Mouse (Mus musculus): ENCODE results near the gene Mnx1. TPM values are rescaled to one million over a fixed set of nuclear protein-coding genes. Genes with fewer than 3 reads are reported as not detected.

Mnx1 gene
- not detected in 3 replicates for total RNA-seq (2017)

GRCm38 (mm10) chr5:29478208-29479197 lies at the start of gene Mnx1:
Mnx1 (minus strand) TSS chr5:29478470.
- no peak for ATAC-seq (replicated peaks; ENCODE audit: insufficient number of reproducible peaks, low FRiP score, low TSS enrichment, poor library complexity, severe bottlenecking)

GRCm38 (mm10) chr5:29516432-29516831 lies 38.2 kb upstream of the Mnx1 start:
- no peak for ATAC-seq (replicated peaks; ENCODE audit: insufficient number of reproducible peaks, low FRiP score, low TSS enrichment, poor library complexity, severe bottlenecking)

- ATAC-seq (replicated peaks; ENCODE audit: insufficient number of reproducible peaks, low FRiP score, low TSS enrichment, poor library complexity, severe bottlenecking), result no peak
Measured at GRCm38 (mm10) chr5:29515888-29516287, 37.6 kb upstream of the Mnx1 start.

GRCm38 (mm10) chr5:29507013-29507412 lies 28.7 kb upstream of the Mnx1 start:
- no peak for ATAC-seq (replicated peaks; ENCODE audit: insufficient number of reproducible peaks, low FRiP score, low TSS enrichment, poor library complexity, severe bottlenecking)

GRCm38 (mm10) chr5:29487321-29487720 lies 9.1 kb upstream of the Mnx1 start:
- ATAC-seq (replicated peaks; ENCODE audit: insufficient number of reproducible peaks, low FRiP score, low TSS enrichment, poor library complexity, severe bottlenecking), result no peak

GRCm38 (mm10) chr5:29485941-29486320 lies 7.7 kb upstream of the Mnx1 start:
- ATAC-seq (replicated peaks; ENCODE audit: insufficient number of reproducible peaks, low FRiP score, low TSS enrichment, poor library complexity, severe bottlenecking), result no peak

GRCm38 (mm10) chr5:29484965-29485940 lies 7.0 kb upstream of the Mnx1 start:
- no peak for ATAC-seq (replicated peaks; ENCODE audit: insufficient number of reproducible peaks, low FRiP score, low TSS enrichment, poor library complexity, severe bottlenecking)

- no peak for ATAC-seq (replicated peaks; ENCODE audit: insufficient number of reproducible peaks, low FRiP score, low TSS enrichment, poor library complexity, severe bottlenecking)
Measured at GRCm38 (mm10) chr5:29483801-29484200, 5.5 kb upstream of the Mnx1 start.

- no peak for ATAC-seq (replicated peaks; ENCODE audit: insufficient number of reproducible peaks, low FRiP score, low TSS enrichment, poor library complexity, severe bottlenecking)
Measured at GRCm38 (mm10) chr5:29479198-29479593, 926 bp upstream of the Mnx1 start.

- no peak for ATAC-seq (replicated peaks; ENCODE audit: insufficient number of reproducible peaks, low FRiP score, low TSS enrichment, poor library complexity, severe bottlenecking)
Measured at GRCm38 (mm10) chr5:29477474-29478207, 629 bp downstream of the Mnx1 start.

- no peak for ATAC-seq (replicated peaks; ENCODE audit: insufficient number of reproducible peaks, low FRiP score, low TSS enrichment, poor library complexity, severe bottlenecking)
Measured at GRCm38 (mm10) chr5:29476021-29476420, 2.2 kb downstream of the Mnx1 start.

- no peak for ATAC-seq (replicated peaks; ENCODE audit: insufficient number of reproducible peaks, low FRiP score, low TSS enrichment, poor library complexity, severe bottlenecking)
Measured at GRCm38 (mm10) chr5:29475556-29475955, 2.7 kb downstream of the Mnx1 start.

GRCm38 (mm10) chr5:29475041-29475440 lies 3.2 kb downstream of the Mnx1 start:
- ATAC-seq (replicated peaks; ENCODE audit: insufficient number of reproducible peaks, low FRiP score, low TSS enrichment, poor library complexity, severe bottlenecking), result no peak

GRCm38 (mm10) chr5:29474246-29474960 lies 3.9 kb downstream of the Mnx1 start:
- no peak for ATAC-seq (replicated peaks; ENCODE audit: insufficient number of reproducible peaks, low FRiP score, low TSS enrichment, poor library complexity, severe bottlenecking)

- no peak for ATAC-seq (replicated peaks; ENCODE audit: insufficient number of reproducible peaks, low FRiP score, low TSS enrichment, poor library complexity, severe bottlenecking)
Measured at GRCm38 (mm10) chr5:29473551-29474245, 4.6 kb downstream of the Mnx1 start.

- ATAC-seq (replicated peaks; ENCODE audit: insufficient number of reproducible peaks, low FRiP score, low TSS enrichment, poor library complexity, severe bottlenecking), result no peak
Measured at GRCm38 (mm10) chr5:29471855-29472665, 6.2 kb downstream of the Mnx1 start.

- ATAC-seq (replicated peaks; ENCODE audit: insufficient number of reproducible peaks, low FRiP score, low TSS enrichment, poor library complexity, severe bottlenecking), result no peak
Measured at GRCm38 (mm10) chr5:29471396-29471795, 6.9 kb downstream of the Mnx1 start.

Data from monocyte, adult 5-6 weeks (primary cell).